Mouse (Mus musculus) lung, adult 2 months (tissue): ENCODE results near the gene Espn.

Experiments
- CTCF ChIP-seq: fragments of 200-500 bp; IDR thresholded peaks from 2 replicates; pipeline ENCODE4 v1.5.1; 2011; ENCODE audit warnings: mild to moderate bottlenecking, low read length, control low read depth; ENCODE audit not compliant: insufficient read depth
- POLR2A ChIP-seq: fragments of 200-500 bp; IDR thresholded peaks from 2 replicates; pipeline ENCODE4 v1.6.1; 2011; ENCODE audit warnings: low read depth, mild to moderate bottlenecking, control low read depth, low read length, borderline replicate concordance; ENCODE audit errors: extremely low read depth

DNA sequence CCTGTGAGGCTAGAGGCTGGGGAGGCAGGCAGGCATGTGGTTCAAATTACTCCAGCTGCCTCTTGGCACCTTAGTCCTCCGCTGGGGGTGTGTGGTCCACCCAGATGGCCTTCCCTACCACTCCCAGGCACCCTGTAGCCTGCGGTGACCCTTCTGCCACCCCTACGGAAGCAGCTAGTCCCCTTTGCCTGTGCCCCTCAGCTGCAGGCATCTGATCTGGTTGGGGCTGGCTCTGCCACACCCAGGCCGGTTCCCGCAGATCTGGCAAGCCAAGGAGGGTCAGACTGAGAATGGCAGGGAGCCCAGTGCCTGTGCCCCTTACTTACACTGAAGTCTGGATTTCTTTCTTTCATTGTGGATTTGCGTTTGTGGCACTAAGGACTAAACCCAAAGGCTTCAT is 78.5 kb downstream of the Espn start:
- TF ChIP-seq POLR2A (no peak), CTCF (no peak)
